Mouse (Mus musculus) lung, embryonic 16.5 days (tissue): Measurements from ENCODE around the gene Zfp580. TPM values are rescaled to one million over a fixed set of nuclear protein-coding genes. Genes with fewer than 3 reads are reported as not detected.
"Not testable (repeated sequence)": the region's sequence is repeated elsewhere in the genome, so short reads cannot be mapped to it uniquely, and the experiment has no call there.

Source experiments
- ATAC-seq: fragments of 200-750 bp; cut with Nextera tagmentation; 2 replicates; pipeline ENCODE4 v1.8.0; 2017; ENCODE audit warnings: low read depth, mild to moderate bottlenecking, moderate library complexity
- H3K27ac ChIP-seq: fragments of 300-500 bp; sonication (generic); 2 replicates; pipeline ENCODE4 v1.5.1; 2014; ENCODE audit warnings: mild to moderate bottlenecking, control low read depth, low read length
- H3K27me3 ChIP-seq: fragments of 300-500 bp; sonication (generic); 2 replicates; pipeline ENCODE4 v1.6.1; 2014; ENCODE audit warnings: low read depth, low read length, mixed read lengths; ENCODE audit not compliant: control insufficient read depth, insufficient read depth
- H3K36me3 ChIP-seq: fragments of 300-500 bp; sonication (generic); 2 replicates; pipeline ENCODE4 v1.6.1; 2014; ENCODE audit warnings: low read length; ENCODE audit not compliant: control insufficient read depth, insufficient read depth
- H3K4me1 ChIP-seq: fragments of 300-500 bp; sonication (generic); replicated peaks from 2 replicates; pipeline ENCODE4 v1.6.1; 2014; ENCODE audit warnings: low read length, mixed read lengths; ENCODE audit not compliant: control insufficient read depth, insufficient read depth
- H3K4me2 ChIP-seq: fragments of 300-500 bp; sonication (generic); 2 replicates; pipeline ENCODE4 v1.6.1; 2014; ENCODE audit warnings: low read depth, low read length, control low read depth
- H3K4me3 ChIP-seq: fragments of 300-500 bp; sonication (generic); 2 replicates; pipeline ENCODE4 v1.5.1; 2014; ENCODE audit warnings: mild to moderate bottlenecking, low read length, control low read depth
- H3K9ac ChIP-seq: fragments of 300-500 bp; sonication (generic); 2 replicates; pipeline ENCODE4 v1.6.1; 2014; ENCODE audit warnings: low read length, control low read depth
- H3K9me3 ChIP-seq: fragments of 300-500 bp; sonication (generic); 2 replicates; pipeline ENCODE4 v1.6.1; 2016; ENCODE audit warnings: low read length; ENCODE audit not compliant: control insufficient read depth
- WGBS: fragments of 180-500 bp; shearing (Covaris S2); extraction: QIAGEN DNeasy Blood & Tissue Kit; methylation state at CpG from one replicate; pipeline ENCODE4 v1.1.7; 2014; 5-methylcytosine and 5-hydroxymethylcytosine counted together
- polyA plus RNA-seq: library from polyadenylated mRNA; unstranded; fragments of >200 nt; fragmentation: Nextera tagmentation; extraction: Ambion mirVana; gene quantifications from 2 replicates; pipeline ENCODE4 v1.2.1, GENCODE M21; 2015

The Zfp580 gene
- 26.7 and 27.0 TPM in 2 replicates for polyA plus RNA-seq

DNA sequence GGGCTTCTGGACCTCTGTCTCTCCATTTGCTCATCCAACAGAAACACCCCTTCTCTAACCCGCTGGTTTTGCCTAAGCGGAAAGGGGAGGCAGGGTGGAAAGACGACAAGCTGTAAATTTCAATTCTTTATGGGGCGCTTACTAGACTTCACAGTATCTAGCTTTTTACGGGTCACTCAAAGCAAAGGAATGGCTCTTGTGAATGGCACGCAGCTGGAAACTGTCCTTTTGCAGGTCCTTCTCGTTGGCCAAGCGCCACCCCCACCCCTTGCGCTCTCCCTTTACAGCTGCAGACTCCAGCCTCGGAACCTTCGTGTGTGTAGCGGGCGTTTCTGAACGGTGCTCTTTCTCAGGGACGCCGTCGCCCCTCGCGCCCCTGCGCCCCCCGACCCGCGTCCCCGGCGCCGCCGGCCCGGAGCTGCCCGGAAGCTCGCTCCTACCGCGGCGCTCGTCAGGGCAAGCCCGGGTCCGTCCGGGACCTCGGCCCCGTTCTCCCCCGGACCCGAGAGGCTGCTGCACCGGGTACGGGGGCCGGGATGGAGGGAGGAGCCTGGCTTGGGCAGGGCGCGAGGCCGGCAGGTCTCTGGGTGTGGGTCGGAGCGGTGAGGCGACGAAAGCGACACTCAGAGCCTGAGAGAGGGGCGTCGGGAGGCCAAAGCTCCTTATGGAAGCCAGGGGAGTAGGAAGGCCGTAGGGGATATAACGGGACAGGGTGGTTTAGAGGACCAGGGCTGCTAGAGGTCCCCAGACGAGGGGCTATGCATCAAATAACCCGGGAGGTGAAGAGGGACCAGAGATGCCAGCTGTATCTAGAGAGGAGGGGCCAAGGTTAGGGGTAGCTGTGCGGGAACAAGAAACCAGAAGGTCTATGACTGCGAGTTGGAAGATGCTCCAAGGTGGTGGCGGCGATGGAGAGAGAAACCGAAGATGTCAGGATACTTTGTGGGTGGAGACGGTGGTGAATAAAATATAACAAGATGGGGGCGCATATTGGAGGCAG lies at the start of gene Zfp580:
Gene Zfp580, plus strand, starts transcription at position 346 of the 1,000 bp plus-strand sequence.
- peaks cover 48% of the 10 kb centered on the region for H3K27me3 ChIP-seq
- peak within 1 kb of the TSS; percentile 82 for H3K4me2 ChIP-seq
- H3K27ac ChIP-seq = peak within 1 kb of the TSS; percentile 65
- peak within 1 kb of the TSS; percentile 86 for H3K9ac ChIP-seq
- under 1% methylated on average over 65 of the region's 65 CpGs for WGBS
- H3K36me3 ChIP-seq = no peaks in the 10 kb centered on the region
- H3K4me1 ChIP-seq = peaks cover 22% of the 10 kb centered on the region
- no peaks in the 10 kb centered on the region for H3K9me3 ChIP-seq
- peak within 1 kb of the TSS; percentile 73 for H3K4me3 ChIP-seq
- peak; percentile 90 for ATAC-seq

DNA sequence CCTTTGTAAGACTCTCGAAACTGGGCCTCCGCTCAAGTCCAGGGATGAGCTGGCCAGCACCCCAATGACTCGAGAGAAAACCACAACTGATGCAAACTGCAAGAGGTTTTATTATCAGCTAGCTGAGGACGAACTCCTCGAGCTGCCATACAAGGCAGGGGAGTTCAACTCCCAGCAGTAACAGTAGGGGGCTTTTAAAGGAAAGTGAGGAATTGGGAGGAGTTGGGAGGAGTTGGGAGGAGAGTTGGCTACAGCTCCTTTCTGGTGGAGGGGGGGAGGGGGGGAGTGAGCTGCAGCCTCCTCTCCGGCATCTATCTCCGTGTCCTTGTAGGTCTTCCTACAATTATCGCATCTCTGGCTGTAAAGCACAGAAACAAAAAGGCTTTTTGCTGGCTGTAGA lies 48.5 kb upstream of the Zfp580 start:
- not testable (repeated sequence) for H3K4me3 ChIP-seq, H3K4me1 ChIP-seq, H3K27ac ChIP-seq, H3K9me3 ChIP-seq, H3K9ac ChIP-seq, H3K27me3 ChIP-seq, H3K36me3 ChIP-seq, H3K4me2 ChIP-seq, ATAC-seq
- WGBS = 65% methylated on average over 8 of the region's 8 CpGs

DNA sequence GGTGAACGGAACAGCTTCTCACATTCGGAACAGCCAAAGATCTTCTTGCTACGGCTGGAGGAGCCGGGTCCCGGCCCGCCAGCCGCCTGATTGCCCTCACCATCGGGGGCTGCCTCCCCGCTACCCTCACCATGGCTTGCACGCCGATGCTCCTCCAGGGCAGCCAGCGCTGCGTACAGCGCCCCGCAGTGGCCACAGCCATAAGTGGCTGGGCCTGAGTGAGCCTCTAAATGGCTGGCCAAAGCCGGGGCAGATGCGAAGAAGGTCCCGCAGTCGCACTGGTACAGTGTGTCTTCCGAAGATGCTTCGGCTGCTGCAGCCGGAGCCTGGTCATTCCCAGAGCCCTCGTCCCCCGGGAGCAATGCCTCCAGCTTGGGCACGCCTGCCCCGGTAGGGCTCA lies 43.1 kb upstream of the Zfp580 start:
- no peak overlapping the region for H3K9ac ChIP-seq
- H3K4me1 ChIP-seq = peaks cover 4% of the 10 kb centered on the region
- no peaks in the 10 kb centered on the region for H3K27me3 ChIP-seq
- H3K27ac ChIP-seq = no peak overlapping the region
- H3K36me3 ChIP-seq = peaks cover 53% of the 10 kb centered on the region
- no peak overlapping the region for H3K4me2 ChIP-seq
- no peak overlapping the region for H3K4me3 ChIP-seq
- 99% methylated on average over 26 of the region's 26 CpGs for whole genome bisulfite sequencing
- H3K9me3 ChIP-seq = no peaks in the 10 kb centered on the region
- no peak for ATAC-seq

DNA sequence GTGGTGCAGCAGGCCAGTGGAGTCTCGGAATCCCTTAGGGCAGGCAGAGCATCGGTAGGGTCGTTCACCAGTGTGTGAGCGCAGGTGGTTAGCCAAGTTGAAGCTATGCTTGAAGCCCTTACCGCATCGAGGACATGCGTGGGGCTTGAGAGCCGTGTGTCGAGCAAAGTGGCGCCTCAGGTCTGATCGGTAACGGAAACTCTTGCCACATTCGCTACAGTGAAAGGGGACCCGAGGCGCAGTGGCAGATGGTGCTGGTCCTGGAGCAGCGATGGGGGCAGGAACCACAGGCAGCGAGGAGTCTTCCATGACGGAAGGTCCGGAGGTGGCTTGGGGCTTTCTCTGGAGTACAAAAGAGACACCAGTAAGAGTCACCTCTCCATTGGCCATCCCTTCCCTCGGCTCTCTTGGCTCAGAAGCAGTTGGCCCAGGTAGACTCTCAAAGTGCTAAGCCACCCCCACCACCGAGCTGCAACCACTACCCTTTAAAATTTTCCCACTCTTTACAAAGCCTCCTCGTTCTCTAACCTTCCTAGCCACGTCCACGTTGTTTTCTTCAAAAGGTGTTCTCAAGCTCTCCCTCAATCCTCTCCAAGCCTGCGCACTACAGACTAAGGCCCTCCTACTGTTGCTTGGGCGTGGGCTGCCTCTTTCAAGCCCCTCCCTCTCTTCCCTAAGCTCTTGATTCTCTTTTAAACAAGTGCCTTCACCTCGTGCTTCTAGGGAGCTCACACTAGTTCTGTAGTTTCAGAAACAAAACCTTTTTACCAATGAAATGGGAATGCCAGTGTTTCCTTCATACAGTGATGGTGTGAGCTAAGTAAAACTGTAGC lies 38.4 kb upstream of the Zfp580 start:
- H3K4me3 ChIP-seq = peak overlapping the region; percentile 83
- 85% methylated on average over 27 of the region's 27 CpGs for WGBS
- no peak for ATAC-seq

DNA sequence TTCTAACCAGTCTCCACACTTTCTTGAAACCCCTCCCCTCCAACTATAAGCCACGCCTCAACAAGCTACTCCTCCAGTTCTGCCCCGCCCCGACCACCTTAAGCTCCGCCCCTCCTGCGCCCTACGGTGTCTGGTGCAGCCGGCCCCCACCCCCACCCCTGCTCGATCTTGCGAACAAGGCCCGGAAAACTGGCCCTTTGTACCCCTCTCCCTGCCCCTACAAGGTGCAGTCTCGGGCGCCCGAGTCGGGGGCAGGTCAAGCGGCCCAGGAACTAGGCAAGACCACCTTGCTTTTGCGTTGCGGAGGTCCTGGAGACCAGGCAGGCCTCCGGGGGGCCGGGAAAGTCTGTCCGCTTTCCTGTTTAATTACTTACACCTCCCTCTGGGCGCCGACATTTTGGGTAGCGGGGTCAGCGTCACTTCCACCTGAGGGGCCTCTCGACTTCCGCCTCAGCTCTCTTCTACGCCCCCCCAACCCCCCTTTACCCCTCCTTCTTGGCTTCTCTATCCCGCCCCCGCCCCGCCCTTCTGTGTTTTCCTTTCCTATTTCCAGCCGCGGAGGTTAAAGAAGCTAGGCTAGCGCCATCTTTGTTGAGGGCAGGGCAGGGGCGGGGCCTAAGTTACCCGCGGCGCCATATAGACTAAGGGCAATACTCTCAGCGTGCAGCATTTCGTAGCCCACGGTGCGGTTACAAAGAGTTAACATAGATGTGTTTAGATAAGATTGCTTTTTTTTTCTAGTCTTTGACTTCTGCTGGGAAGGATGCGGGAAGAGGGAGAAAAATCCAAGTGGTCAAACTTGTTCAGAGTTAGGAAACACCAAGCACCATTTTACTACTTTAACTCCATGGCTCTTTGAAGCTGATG lies 36.9 kb upstream of the Zfp580 start, which contains the start of the genes Zfp524 and Fiz1:
Gene Zfp524, plus strand, starts transcription at position 165 of the 867 bp plus-strand sequence.
Gene Fiz1, minus strand, starts transcription at position 447 of the 867 bp plus-strand sequence.
- WGBS = under 1% methylated on average over 42 of the region's 42 CpGs
- H3K4me3 ChIP-seq = peak within 1 kb of the TSS; percentile 83

More for the DNA sequence above, 38.4 kb upstream of the Zfp580 start:
- peak overlapping the region; percentile 55 for H3K4me2 ChIP-seq
- peak overlapping the region; percentile 58 for H3K27ac ChIP-seq
- H3K9me3 ChIP-seq = no peaks in the 10 kb centered on the region
- H3K4me1 ChIP-seq = peaks cover 14% of the 10 kb centered on the region
- no peaks in the 10 kb centered on the region for H3K27me3 ChIP-seq
- peaks cover 50% of the 10 kb centered on the region for H3K36me3 ChIP-seq
- H3K9ac ChIP-seq = no peak overlapping the region

DNA sequence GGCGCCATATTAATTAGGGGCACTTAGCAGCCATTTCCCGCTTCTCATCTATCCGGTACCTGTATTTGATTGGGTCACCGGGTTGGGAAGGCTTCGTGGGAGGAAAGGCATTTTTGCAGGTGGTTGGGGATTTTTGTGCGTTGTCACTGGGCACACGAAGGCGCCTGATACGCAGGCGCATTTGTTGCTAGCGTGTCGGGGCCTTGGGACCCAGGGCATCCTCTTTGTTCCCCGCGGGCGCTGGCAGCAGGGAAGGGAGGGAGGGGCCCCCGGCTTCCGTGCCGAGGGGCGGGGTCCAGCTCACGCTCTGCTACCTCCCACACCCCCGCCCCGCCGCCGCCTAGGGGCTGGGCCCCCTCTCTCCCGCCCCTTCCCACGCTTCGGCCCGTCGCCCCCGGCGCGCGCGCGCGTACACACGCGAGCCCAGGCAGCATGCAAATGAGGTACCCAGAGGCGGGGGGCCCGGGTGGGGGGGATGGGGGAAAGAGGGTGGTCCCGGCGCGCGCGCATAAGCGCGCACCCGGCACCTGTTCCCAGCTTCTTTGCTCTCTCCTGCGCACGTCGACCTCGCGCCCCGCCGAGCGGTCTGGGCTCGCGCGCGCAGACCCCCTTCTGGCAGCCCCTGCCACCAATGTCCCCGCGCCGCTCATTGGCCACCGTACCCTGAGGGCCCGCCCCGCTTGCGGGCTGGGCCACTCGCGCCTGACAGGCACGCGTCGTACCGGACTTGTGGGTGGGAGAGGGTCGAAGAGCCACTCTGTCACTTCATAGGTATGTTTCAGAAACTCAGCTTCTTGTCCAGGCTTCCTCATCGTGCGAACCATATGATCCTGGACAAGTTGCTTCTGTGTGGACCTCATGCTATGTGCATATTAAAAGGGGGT lies 36.0 kb upstream of the Zfp580 start, which contains the start of gene Gm44973:
Gene Gm44973, plus strand, starts transcription at position 379 of the 884 bp plus-strand sequence.
- Histone ChIP-seq H3K27me3 (no peaks in the 10 kb centered on the region), H3K4me2 (peak within 1 kb of the TSS; percentile 76), H3K36me3 (peaks cover 28% of the 10 kb centered on the region), H3K9ac (peak within 1 kb of the TSS; percentile 89), H3K4me3 (peak within 1 kb of the TSS; percentile 83), H3K4me1 (peaks cover 19% of the 10 kb centered on the region), H3K9me3 (no peaks in the 10 kb centered on the region), H3K27ac (peak within 1 kb of the TSS; percentile 99)
- under 1% methylated on average over 59 of the region's 76 CpGs for WGBS
- peak; percentile 82 for ATAC-seq

More for the DNA sequence above, 36.9 kb upstream of the Zfp580 start, which contains the start of the genes Zfp524 and Fiz1:
- Histone ChIP-seq H3K4me1 (peaks cover 18% of the 10 kb centered on the region), H3K27me3 (no peaks in the 10 kb centered on the region), H3K27ac (peak within 1 kb of the TSS; percentile 99), H3K9me3 (no peaks in the 10 kb centered on the region), H3K9ac (peak within 1 kb of the TSS; percentile 89), H3K4me2 (peak within 1 kb of the TSS; percentile 76), H3K36me3 (peaks cover 34% of the 10 kb centered on the region)
- peak; percentile 83 for ATAC-seq

DNA sequence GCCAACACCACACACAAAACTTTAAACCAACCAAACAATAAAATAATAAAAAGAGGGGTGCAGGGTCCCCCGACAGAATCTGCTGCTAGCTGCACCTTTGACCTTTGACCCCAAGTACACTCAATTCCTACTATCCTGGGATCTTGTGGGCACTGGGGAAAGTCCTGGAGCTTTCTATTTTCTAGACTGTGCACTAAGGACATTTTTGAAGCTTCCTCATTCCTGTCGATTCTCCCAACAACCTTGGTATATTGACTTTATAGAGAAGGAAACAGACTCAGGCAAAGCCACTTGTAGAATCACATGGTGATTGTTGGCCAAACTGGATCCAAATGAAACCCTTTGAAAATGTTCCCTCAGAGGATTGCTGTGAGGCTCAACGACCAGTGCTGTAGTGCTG lies 35.3 kb upstream of the Zfp580 start:
- no peak for ATAC-seq
- Histone ChIP-seq H3K9ac (peak overlapping the region; percentile 81), H3K9me3 (no peaks in the 10 kb centered on the region), H3K27me3 (no peaks in the 10 kb centered on the region), H3K36me3 (peaks cover 23% of the 10 kb centered on the region), H3K4me2 (peak overlapping the region; percentile 76), H3K4me1 (peaks cover 19% of the 10 kb centered on the region), H3K4me3 (peak overlapping the region; percentile 83), H3K27ac (peak overlapping the region; percentile 99)
- WGBS = 44% methylated on average over 3 of the region's 3 CpGs
